11 mouse cellular contexts compared by ENCODE assay signal in genomic region chr1:191567859-191568258, GRCm38 (mm10). TPM values are rescaled to one million over a fixed set of nuclear protein-coding genes. Genes with fewer than 3 reads are reported as not detected.
DNase-seq lines count a peak whose midpoint lies in the region; ATAC-seq and TF ChIP-seq lines count a peak whose summit lies in the region.
"Had no signal": no experiment of that assay in that cellular context is flagged by ENCODE, and none has a peak within 500 bp of the region (broad histone marks: within the 10 kb centered on the region; RNA-seq: fewer than 3 reads in every experiment).

No protein-coding gene starts in this region.

- H3K27ac ChIP-seq in heart, embryonic 12.5 days (ENCODE audit: poor library complexity, severe bottlenecking): no peak overlapping the region
- no peak overlapping the region for H3K27ac ChIP-seq in liver, postnatal 0 days (ENCODE audit: low read depth)
- H3K27ac ChIP-seq in liver, embryonic 12.5 days: no peak overlapping the region
- H3K27ac ChIP-seq in neural tube, embryonic 15.5 days (replicated peaks): no peak overlapping the region

- no peak overlapping the region for H3K4me2 ChIP-seq in heart, embryonic 12.5 days
- H3K4me2 ChIP-seq in liver, postnatal 0 days (ENCODE audit: low read depth, low read length): no peak overlapping the region
- no peak overlapping the region for H3K4me2 ChIP-seq in liver, embryonic 12.5 days
- no peak overlapping the region for H3K4me2 ChIP-seq in neural tube, embryonic 15.5 days

- no peak overlapping the region for H3K4me3 ChIP-seq in heart, embryonic 12.5 days
- H3K4me3 ChIP-seq in liver, postnatal 0 days (ENCODE audit: low read depth, low read length): no peak overlapping the region
- no peak overlapping the region for H3K4me3 ChIP-seq in liver, embryonic 12.5 days
- H3K4me3 ChIP-seq in neural tube, embryonic 15.5 days (replicated peaks): no peak overlapping the region
- H3K4me3 ChIP-seq: erythroblast, embryonic 14.5 days had no signal

- no peaks in the 10 kb centered on the region for H3K27me3 ChIP-seq in heart, embryonic 12.5 days (replicated peaks)
- no peaks in the 10 kb centered on the region for H3K27me3 ChIP-seq in liver, postnatal 0 days (ENCODE audit: insufficient read depth, low read length)
- no peaks in the 10 kb centered on the region for H3K27me3 ChIP-seq in liver, embryonic 12.5 days (replicated peaks)
- H3K27me3 ChIP-seq in neural tube, embryonic 15.5 days (replicated peaks): no peaks in the 10 kb centered on the region

- 76% methylated on average over 1 of the region's 1 CpGs for WGBS in heart, embryonic 12.5 days
- 83% methylated on average over 1 of the region's 1 CpGs for WGBS in liver, postnatal 0 days (ENCODE audit: insufficient replicate concordance)
- WGBS in liver, embryonic 12.5 days (ENCODE audit: insufficient replicate concordance): 75% methylated on average over 1 of the region's 1 CpGs
- 100% methylated on average over 1 of the region's 1 CpGs for WGBS in neural tube, embryonic 15.5 days

- no peaks in the 10 kb centered on the region for H3K4me1 ChIP-seq in heart, embryonic 12.5 days (replicated peaks)
- H3K4me1 ChIP-seq in liver, postnatal 0 days (ENCODE audit: insufficient read depth): no peaks in the 10 kb centered on the region
- peaks cover 24% of the 10 kb centered on the region for H3K4me1 ChIP-seq in liver, embryonic 12.5 days
- H3K4me1 ChIP-seq in neural tube, embryonic 15.5 days: no peaks in the 10 kb centered on the region

- peak; percentile 58 for TF ChIP-seq CTCF in liver, postnatal 0 days (IDR thresholded peaks at IDR 0.05; ENCODE audit: low read depth)

- TF ChIP-seq EP300 in liver, postnatal 0 days (IDR thresholded peaks at IDR 0.05; ENCODE audit: low read depth): no peak

- H3K36me3 ChIP-seq in heart, embryonic 12.5 days: peaks cover 29% of the 10 kb centered on the region
- H3K36me3 ChIP-seq in liver, postnatal 0 days (replicated peaks; ENCODE audit: insufficient read depth, low read length): peaks cover 21% of the 10 kb centered on the region
- peaks cover 88% of the 10 kb centered on the region for H3K36me3 ChIP-seq in liver, embryonic 12.5 days
- H3K36me3 ChIP-seq in neural tube, embryonic 15.5 days: no peaks in the 10 kb centered on the region

- H3K9ac ChIP-seq in heart, embryonic 12.5 days: no peak overlapping the region
- no peak overlapping the region for H3K9ac ChIP-seq in liver, postnatal 0 days (replicated peaks)
- no peak overlapping the region for H3K9ac ChIP-seq in liver, embryonic 12.5 days
- no peak overlapping the region for H3K9ac ChIP-seq in neural tube, embryonic 15.5 days (replicated peaks)

- peak; percentile 82 for DNase-seq in heart, adult 11 months
- DNase-seq in liver, postnatal 0 days: no peak
- peak; percentile 31 to 48 for DNase-seq in heart, postnatal 14 days
- DNase-seq in retina, embryonic 14.5 days (ENCODE audit: low spot score): peak; percentile 29
- DNase-seq in adrenal gland, adult 18-20 months (ENCODE audit: low spot score in 2 of 2): no peak
- DNase-seq: adrenal gland, adult 8-10 months; cerebellum, adult 18-20 months had no signal

- H3K9me3 ChIP-seq in heart, embryonic 12.5 days (replicated peaks): no peaks in the 10 kb centered on the region
- no peaks in the 10 kb centered on the region for H3K9me3 ChIP-seq in liver, postnatal 0 days (ENCODE audit: low read length)
- no peaks in the 10 kb centered on the region for H3K9me3 ChIP-seq in liver, embryonic 12.5 days (replicated peaks)
- no peaks in the 10 kb centered on the region for H3K9me3 ChIP-seq in neural tube, embryonic 15.5 days (replicated peaks)

- intact Hi-C loops in heart, postnatal 14 days (cut with DNase I): loop anchor here (10.0 kb wide), 1 partner anchor 203 kb away; no protein-coding TSS in a partner anchor

- no peak for ATAC-seq in heart, embryonic 12.5 days (ENCODE audit: insufficient number of reproducible peaks, low FRiP score)
- ATAC-seq in liver, postnatal 0 days: no peak
- no peak for ATAC-seq in liver, embryonic 12.5 days
- no peak for ATAC-seq in neural tube, embryonic 15.5 days (ENCODE audit: low FRiP score)

RNA-seq across cellular contexts. Expression of gene Dtl, which starts 7.5 kb away (rescaled TPM):
- polyA plus RNA-seq in heart, embryonic 12.5 days (2016; fragmentation: Nextera tagmentation; extraction: Ambion mirVana): 40.3 and 43.3 TPM in 2 replicates
- 10.7 and 11.8 TPM in 2 replicates for polyA plus RNA-seq in liver, postnatal 0 days (2015; fragmentation: Nextera tagmentation; extraction: Ambion mirVana)
- polyA plus RNA-seq in liver, embryonic 12.5 days (2016; fragmentation: Nextera tagmentation; extraction: Ambion mirVana): 59.6 and 60.2 TPM in 2 replicates
- total RNA-seq in heart, postnatal 14 days (2021): 1 to 10 TPM in 1 of 2 experiments, under 1 TPM in 1; 0.98 to 2.1 TPM
- polyA plus RNA-seq in neural tube, embryonic 15.5 days (2015; fragmentation: Nextera tagmentation; extraction: Ambion mirVana): 5.4 and 16.3 TPM in 2 replicates
- 1 to 10 TPM in 1 of 2 experiments, under 1 TPM in 1; 0.66 to 1.5 TPM for total RNA-seq in adrenal gland, adult 18-20 months (2021)

RNA-seq across cellular contexts. Expression of gene Ints7, which starts 7.6 kb away (rescaled TPM):
- polyA plus RNA-seq in heart, embryonic 12.5 days (2016; fragmentation: Nextera tagmentation; extraction: Ambion mirVana): 48.8 and 51.8 TPM in 2 replicates
- 9.3 and 11.0 TPM in 2 replicates for polyA plus RNA-seq in liver, postnatal 0 days (2015; fragmentation: Nextera tagmentation; extraction: Ambion mirVana)
- 39.5 and 41.3 TPM in 2 replicates for polyA plus RNA-seq in liver, embryonic 12.5 days (2016; fragmentation: Nextera tagmentation; extraction: Ambion mirVana)
- 10 to 100 TPM; 17.9 to 19.8 TPM for total RNA-seq in heart, postnatal 14 days (2021)
- 32.2 and 35.8 TPM in 2 replicates for polyA plus RNA-seq in neural tube, embryonic 15.5 days (2015; fragmentation: Nextera tagmentation; extraction: Ambion mirVana)
- total RNA-seq in adrenal gland, adult 18-20 months (2021): 10 to 100 TPM; 17.9 to 19.8 TPM

Comparison
In these comparisons a context has a peak if more than half of its experiments do, and no peak if none do; other contexts are left out.
1. DNase-seq: peak in heart, adult 11 months (single experiment), heart, postnatal 14 days (2 of 2) and retina, embryonic 14.5 days (single experiment); none in liver, postnatal 0 days (single experiment) and adrenal gland, adult 18-20 months (0 of 2).